Mouse (Mus musculus): ENCODE results near the gene Bach2. TPM values are rescaled to one million over a fixed set of nuclear protein-coding genes. Genes with fewer than 3 reads are reported as not detected.

The Bach2 gene
- polyA plus RNA-seq, 1 experiment from 2014 or later: 12.2 TPM

GRCm38 (mm10) chr4:32504236-32504635 lies 265.6 kb downstream of the Bach2 start:
- WGBS: 87% methylated on average over 11 of the region's 11 CpGs
- H3K9ac ChIP-seq: no peak overlapping the region
- H3K4me2 ChIP-seq (replicated peaks): no peak overlapping the region
- peaks cover 30% of the 10 kb centered on the region for H3K4me1 ChIP-seq
- no peak for ATAC-seq (ENCODE audit: low FRiP score, low read depth)
- peaks cover 16% of the 10 kb centered on the region for H3K36me3 ChIP-seq
- H3K27me3 ChIP-seq: no peaks in the 10 kb centered on the region
- no peak overlapping the region for H3K27ac ChIP-seq
- H3K4me3 ChIP-seq: no peak overlapping the region
- no peaks in the 10 kb centered on the region for H3K9me3 ChIP-seq

GRCm38 (mm10) chr4:32506306-32506808 lies 267.8 kb downstream of the Bach2 start:
- Histone ChIP-seq H3K36me3 (peaks cover 16% of the 10 kb centered on the region), H3K4me3 (no peak overlapping the region), H3K9me3 (no peaks in the 10 kb centered on the region), H3K27me3 (no peaks in the 10 kb centered on the region), H3K9ac (no peak overlapping the region), H3K4me1 (peaks cover 46% of the 10 kb centered on the region), H3K27ac (no peak overlapping the region), H3K4me2 (replicated peaks) (no peak overlapping the region)
- no peak for ATAC-seq (ENCODE audit: low FRiP score, low read depth)
- 89% methylated on average over 7 of the region's 7 CpGs for WGBS

- no peaks in the 10 kb centered on the region for H3K9me3 ChIP-seq
Measured at GRCm38 (mm10) chr4:32507041-32507440, 268.4 kb downstream of the Bach2 start.

GRCm38 (mm10) chr4:32508572-32508971 lies 270.0 kb downstream of the Bach2 start:
- WGBS: 7% methylated on average over 2 of the region's 2 CpGs
- peak; percentile 74; the same call in 1 of the 2 replicates for ATAC-seq (ENCODE audit: low FRiP score, low read depth)
- H3K4me1 ChIP-seq: peaks cover 50% of the 10 kb centered on the region
- peak overlapping the region; percentile 72 for H3K27ac ChIP-seq
- no peak overlapping the region for H3K4me3 ChIP-seq
- H3K9ac ChIP-seq: no peak overlapping the region
- H3K4me2 ChIP-seq (replicated peaks): peak overlapping the region; percentile 44
- H3K9me3 ChIP-seq: no peaks in the 10 kb centered on the region
- H3K36me3 ChIP-seq: peaks cover 8% of the 10 kb centered on the region; the same call in 1 of the 2 replicates
- no peaks in the 10 kb centered on the region for H3K27me3 ChIP-seq

More at GRCm38 (mm10) chr4:32507041-32507440, 268.4 kb downstream of the Bach2 start:
- peaks cover 19% of the 10 kb centered on the region for H3K36me3 ChIP-seq
- H3K9ac ChIP-seq: no peak overlapping the region
- H3K4me3 ChIP-seq: no peak overlapping the region
- H3K27ac ChIP-seq: no peak overlapping the region
- no peak overlapping the region for H3K4me2 ChIP-seq (replicated peaks)
- H3K27me3 ChIP-seq: no peaks in the 10 kb centered on the region
- ATAC-seq (ENCODE audit: low FRiP score, low read depth): no peak
- H3K4me1 ChIP-seq: peaks cover 50% of the 10 kb centered on the region
- 77% methylated on average over 6 of the region's 6 CpGs for WGBS

GRCm38 (mm10) chr4:32508996-32509395 lies 270.4 kb downstream of the Bach2 start:
- WGBS: 28% methylated on average over 8 of the region's 8 CpGs
- Histone ChIP-seq H3K27me3 (no peaks in the 10 kb centered on the region), H3K4me3 (no peak overlapping the region), H3K9ac (no peak overlapping the region), H3K36me3 (peaks cover 8% of the 10 kb centered on the region; the same call in 1 of the 2 replicates), H3K27ac (peak overlapping the region; percentile 58), H3K4me1 (peaks cover 50% of the 10 kb centered on the region), H3K4me2 (replicated peaks) (peak overlapping the region; percentile 44), H3K9me3 (no peaks in the 10 kb centered on the region)
- 0 out of 2 replicates have a peak, but pooled peaks have one; percentile 26 for ATAC-seq (ENCODE audit: low FRiP score, low read depth)

GRCm38 (mm10) chr4:32509832-32510612 lies 271.4 kb downstream of the Bach2 start:
- H3K9me3 ChIP-seq: no peaks in the 10 kb centered on the region
- 0 out of 2 replicates have a peak, but pooled peaks have one; percentile 45 for ATAC-seq (ENCODE audit: low FRiP score, low read depth)
- no peak overlapping the region for H3K9ac ChIP-seq
- H3K27ac ChIP-seq: no peak overlapping the region
- no peaks in the 10 kb centered on the region for H3K27me3 ChIP-seq
- no peak overlapping the region for H3K4me3 ChIP-seq
- H3K4me1 ChIP-seq: peaks cover 50% of the 10 kb centered on the region
- WGBS: 44% methylated on average over 9 of the region's 9 CpGs
- no peak overlapping the region for H3K4me2 ChIP-seq (replicated peaks)
- H3K36me3 ChIP-seq: peaks cover 4% of the 10 kb centered on the region; the same call in 1 of the 2 replicates

GRCm38 (mm10) chr4:32510940-32511339 lies 272.3 kb downstream of the Bach2 start:
- no peak overlapping the region for H3K4me2 ChIP-seq (replicated peaks)
- no peaks in the 10 kb centered on the region for H3K9me3 ChIP-seq
- no peak overlapping the region for H3K4me3 ChIP-seq
- no peaks in the 10 kb centered on the region for H3K27me3 ChIP-seq
- H3K36me3 ChIP-seq: peaks cover 4% of the 10 kb centered on the region; the same call in 1 of the 2 replicates
- ATAC-seq (ENCODE audit: low FRiP score, low read depth): no peak
- H3K9ac ChIP-seq: no peak overlapping the region
- H3K4me1 ChIP-seq: peaks cover 54% of the 10 kb centered on the region
- 68% methylated on average over 7 of the region's 7 CpGs for WGBS
- H3K27ac ChIP-seq: no peak overlapping the region

GRCm38 (mm10) chr4:32516126-32516525 lies 277.5 kb downstream of the Bach2 start:
- Histone ChIP-seq H3K4me1 (peaks cover 25% of the 10 kb centered on the region), H3K36me3 (peaks cover 4% of the 10 kb centered on the region; the same call in 1 of the 2 replicates), H3K9ac (no peak overlapping the region), H3K9me3 (no peaks in the 10 kb centered on the region), H3K27ac (no peak overlapping the region), H3K4me3 (no peak overlapping the region), H3K27me3 (no peaks in the 10 kb centered on the region), H3K4me2 (replicated peaks) (no peak overlapping the region)
- ATAC-seq (ENCODE audit: low FRiP score, low read depth): no peak
- 92% methylated on average over 8 of the region's 8 CpGs for WGBS

GRCm38 (mm10) chr4:32518842-32519578 lies 280.4 kb downstream of the Bach2 start:
- Histone ChIP-seq H3K27me3 (no peaks in the 10 kb centered on the region), H3K9ac (no peak overlapping the region), H3K27ac (no peak overlapping the region), H3K4me1 (peaks cover 48% of the 10 kb centered on the region), H3K9me3 (no peaks in the 10 kb centered on the region), H3K4me3 (no peak overlapping the region), H3K4me2 (replicated peaks) (no peak overlapping the region), H3K36me3 (no peaks in the 10 kb centered on the region)
- no peak for ATAC-seq (ENCODE audit: low FRiP score, low read depth)
- WGBS: 72% methylated on average over 6 of the region's 6 CpGs

GRCm38 (mm10) chr4:32520628-32521360 lies 282.2 kb downstream of the Bach2 start:
- H3K4me1 ChIP-seq: peaks cover 59% of the 10 kb centered on the region
- no peak overlapping the region for H3K4me3 ChIP-seq
- no peak overlapping the region for H3K27ac ChIP-seq
- 24% methylated on average over 18 of the region's 18 CpGs for WGBS
- no peak overlapping the region for H3K9ac ChIP-seq
- no peaks in the 10 kb centered on the region for H3K9me3 ChIP-seq
- 0 out of 2 replicates have a peak, but pooled peaks have one; percentile 29 for ATAC-seq (ENCODE audit: low FRiP score, low read depth)
- H3K27me3 ChIP-seq: no peaks in the 10 kb centered on the region
- peak overlapping the region; percentile 27; the same call in 1 of the 2 replicates for H3K4me2 ChIP-seq (replicated peaks)
- H3K36me3 ChIP-seq: no peaks in the 10 kb centered on the region

GRCm38 (mm10) chr4:32521361-32521740 lies 282.7 kb downstream of the Bach2 start:
- WGBS: 39% methylated on average over 6 of the region's 6 CpGs
- H3K27ac ChIP-seq: peak overlapping the region; percentile 67; the same call in 1 of the 2 replicates
- peaks cover 64% of the 10 kb centered on the region for H3K4me1 ChIP-seq

More at GRCm38 (mm10) chr4:32521361-32521740, 282.7 kb downstream of the Bach2 start:
- no peak for ATAC-seq (ENCODE audit: low FRiP score, low read depth)
- H3K36me3 ChIP-seq: no peaks in the 10 kb centered on the region
- no peaks in the 10 kb centered on the region for H3K9me3 ChIP-seq
- H3K4me3 ChIP-seq: no peak overlapping the region
- no peak overlapping the region; the same call in 1 of the 2 replicates for H3K4me2 ChIP-seq (replicated peaks)
- H3K9ac ChIP-seq: no peak overlapping the region
- H3K27me3 ChIP-seq: no peaks in the 10 kb centered on the region

Data from limb, embryonic 13.5 days (tissue).